Mouse (Mus musculus): ENCODE results near the gene 2310034G01Rik. TPM values are rescaled to one million over a fixed set of nuclear protein-coding genes. Genes with fewer than 3 reads are reported as not detected.

The 2310034G01Rik gene
- polyA plus RNA-seq (2012; rRNA removed), result 0.56 and 3.4 TPM in 2 replicates

- no peaks in the 10 kb centered on the region for H3K36me3 ChIP-seq (ENCODE audit: control insufficient read depth, insufficient read depth, low read length)
- H3K27me3 ChIP-seq (ENCODE audit: control insufficient read depth, insufficient read depth, low read length), result no peaks in the 10 kb centered on the region
- peak within 1 kb of the TSS; percentile 74 for H3K4me3 ChIP-seq (ENCODE audit: low read depth, low read length)
- H3K4me1 ChIP-seq (ENCODE audit: control insufficient read depth, insufficient read depth, insufficient read length, low read length), result peaks cover 15% of the 10 kb centered on the region; the same call in 1 of the 2 replicates
- TF ChIP-seq CTCF (IDR thresholded peaks at IDR 0.05; ENCODE audit: extremely low read depth, insufficient read length, insufficient replicate concordance, low read depth, low read length) (no peak), POLR2A (IDR thresholded peaks at IDR 0.05; ENCODE audit: low read depth, low read length) (no peak)
- WGBS, result 18% methylated on average over 10 of the region's 10 CpGs
- H3K27ac ChIP-seq (ENCODE audit: insufficient read depth, low read depth, low read length), result peak within 1 kb of the TSS; percentile 84
Measured at GRCm38 (mm10) chr19:46350168-46350932, at the start of gene 2310034G01Rik. 2310034G01Rik (minus strand) TSS chr19:46350302.

GRCm38 (mm10) chr19:46399886-46400285 is 49.8 kb upstream of the 2310034G01Rik start:
- no peak overlapping the region for H3K27ac ChIP-seq (ENCODE audit: insufficient read depth, low read depth, low read length)
- peaks cover 11% of the 10 kb centered on the region for H3K36me3 ChIP-seq (ENCODE audit: control insufficient read depth, insufficient read depth, low read length)
- H3K4me3 ChIP-seq (ENCODE audit: low read depth, low read length), result no peak overlapping the region
- H3K4me1 ChIP-seq (ENCODE audit: control insufficient read depth, insufficient read depth, insufficient read length, low read length), result no peaks in the 10 kb centered on the region
- TF ChIP-seq CTCF (IDR thresholded peaks at IDR 0.05; ENCODE audit: extremely low read depth, insufficient read length, insufficient replicate concordance, low read depth, low read length) (no peak), POLR2A (IDR thresholded peaks at IDR 0.05; ENCODE audit: low read depth, low read length) (no peak)
- 81% methylated on average over 7 of the region's 7 CpGs for WGBS
- H3K27me3 ChIP-seq (ENCODE audit: control insufficient read depth, insufficient read depth, low read length), result no peaks in the 10 kb centered on the region

- Histone ChIP-seq H3K27ac (ENCODE audit: insufficient read depth, low read depth, low read length) (no peak overlapping the region), H3K4me3 (ENCODE audit: low read depth, low read length) (no peak overlapping the region), H3K4me1 (ENCODE audit: control insufficient read depth, insufficient read depth, insufficient read length, low read length) (peaks cover under 1% of the 10 kb centered on the region; the same call in 1 of the 2 replicates), H3K27me3 (ENCODE audit: control insufficient read depth, insufficient read depth, low read length) (no peaks in the 10 kb centered on the region), H3K36me3 (ENCODE audit: control insufficient read depth, insufficient read depth, low read length) (peaks cover 8% of the 10 kb centered on the region)
- no peak for TF ChIP-seq CTCF (IDR thresholded peaks at IDR 0.05; ENCODE audit: extremely low read depth, insufficient read length, insufficient replicate concordance, low read depth, low read length)
- no peak for TF ChIP-seq POLR2A (IDR thresholded peaks at IDR 0.05; ENCODE audit: low read depth, low read length)
- 91% methylated on average over 6 of the region's 6 CpGs for WGBS
Measured at GRCm38 (mm10) chr19:46399372-46399771, 49.3 kb upstream of the 2310034G01Rik start.

GRCm38 (mm10) chr19:46398401-46398800 is 48.3 kb upstream of the 2310034G01Rik start:
- H3K4me1 ChIP-seq (ENCODE audit: control insufficient read depth, insufficient read depth, insufficient read length, low read length), result peaks cover 6% of the 10 kb centered on the region; the same call in 1 of the 2 replicates
- H3K36me3 ChIP-seq (ENCODE audit: control insufficient read depth, insufficient read depth, low read length), result peaks cover 6% of the 10 kb centered on the region
- no peak overlapping the region for H3K27ac ChIP-seq (ENCODE audit: insufficient read depth, low read depth, low read length)
- no peak overlapping the region for H3K4me3 ChIP-seq (ENCODE audit: low read depth, low read length)
- 62% methylated on average over 3 of the region's 3 CpGs for WGBS
- no peaks in the 10 kb centered on the region for H3K27me3 ChIP-seq (ENCODE audit: control insufficient read depth, insufficient read depth, low read length)
- TF ChIP-seq POLR2A (IDR thresholded peaks at IDR 0.05; ENCODE audit: low read depth, low read length), result no peak
- no peak for TF ChIP-seq CTCF (IDR thresholded peaks at IDR 0.05; ENCODE audit: extremely low read depth, insufficient read length, insufficient replicate concordance, low read depth, low read length)

- Histone ChIP-seq H3K36me3 (ENCODE audit: control insufficient read depth, insufficient read depth, low read length) (peaks cover 3% of the 10 kb centered on the region; the same call in 1 of the 2 replicates), H3K27me3 (ENCODE audit: control insufficient read depth, insufficient read depth, low read length) (no peaks in the 10 kb centered on the region), H3K4me1 (ENCODE audit: control insufficient read depth, insufficient read depth, insufficient read length, low read length) (peaks cover 6% of the 10 kb centered on the region; the same call in 1 of the 2 replicates), H3K4me3 (ENCODE audit: low read depth, low read length) (peak overlapping the region; percentile 69), H3K27ac (ENCODE audit: insufficient read depth, low read depth, low read length) (no peak overlapping the region)
- no peak for TF ChIP-seq POLR2A (IDR thresholded peaks at IDR 0.05; ENCODE audit: low read depth, low read length)
- no peak for TF ChIP-seq CTCF (IDR thresholded peaks at IDR 0.05; ENCODE audit: extremely low read depth, insufficient read length, insufficient replicate concordance, low read depth, low read length)
- WGBS, result 15% methylated on average over 18 of the region's 19 CpGs
Measured at GRCm38 (mm10) chr19:46397436-46398001, 47.4 kb upstream of the 2310034G01Rik start.

GRCm38 (mm10) chr19:46396686-46397435 is 46.8 kb upstream of the 2310034G01Rik start, which contains the start of gene Sufu:
Sufu (plus strand) TSS chr19:46396896.
- peaks cover 8% of the 10 kb centered on the region for H3K4me1 ChIP-seq (ENCODE audit: control insufficient read depth, insufficient read depth, insufficient read length, low read length)
- H3K36me3 ChIP-seq (ENCODE audit: control insufficient read depth, insufficient read depth, low read length), result peaks cover 3% of the 10 kb centered on the region; the same call in 1 of the 2 replicates
- H3K27me3 ChIP-seq (ENCODE audit: control insufficient read depth, insufficient read depth, low read length), result no peaks in the 10 kb centered on the region
- WGBS, result 1% methylated on average over 57 of the region's 57 CpGs
- peak; percentile 78; the same call in 1 of the 2 replicates for TF ChIP-seq CTCF (IDR thresholded peaks at IDR 0.05; ENCODE audit: extremely low read depth, insufficient read length, insufficient replicate concordance, low read depth, low read length)
- peak; percentile 74; the same call in 1 of the 2 replicates for TF ChIP-seq POLR2A (IDR thresholded peaks at IDR 0.05; ENCODE audit: low read depth, low read length)
- peak within 1 kb of the TSS; percentile 76 for H3K4me3 ChIP-seq (ENCODE audit: low read depth, low read length)
- H3K27ac ChIP-seq (ENCODE audit: insufficient read depth, low read depth, low read length), result no peak within 1 kb of the TSS
